20 mouse cellular contexts compared by ENCODE assay signal in genomic region chr5:90067817-90068216, GRCm38 (mm10).
A peak's percentile ranks its signal among the peaks of the same experiment; 100 is the strongest.
DNase-seq lines count a peak whose midpoint lies in the region; ATAC-seq and TF ChIP-seq lines count a peak whose summit lies in the region.
"Had no signal": no experiment of that assay in that cellular context is flagged by ENCODE, and none has a peak within 500 bp of the region (broad histone marks: within the 10 kb centered on the region; RNA-seq: fewer than 3 reads in every experiment).

No protein-coding gene starts in this region.

- H3K4me1 ChIP-seq in forebrain, embryonic 14.5 days (ENCODE audit: control insufficient read depth, insufficient read depth, low read length): peaks cover 14% of the 10 kb centered on the region
- no peaks in the 10 kb centered on the region for H3K4me1 ChIP-seq in forebrain, embryonic 11.5 days (replicated peaks; ENCODE audit: control insufficient read depth, insufficient read depth, low read length)
- 0 out of 2 replicates have a peak, but pooled peaks cover 3% of the 10 kb centered on the region for H3K4me1 ChIP-seq in lung, embryonic 14.5 days (ENCODE audit: insufficient read depth)
- 0 out of 2 replicates have a peak, but pooled peaks cover 3% of the 10 kb centered on the region for H3K4me1 ChIP-seq in midbrain, embryonic 13.5 days (replicated peaks)
- no peaks in the 10 kb centered on the region for H3K4me1 ChIP-seq in midbrain, embryonic 15.5 days
- H3K4me1 ChIP-seq in forebrain, embryonic 15.5 days: peaks cover 31% of the 10 kb centered on the region
- H3K4me1 ChIP-seq: embryonic facial prominence, embryonic 12.5 days; hindbrain, embryonic 12.5 days; intestine, embryonic 15.5 days had no signal

- TF ChIP-seq CTCF in lung, embryonic 14.5 days (IDR thresholded peaks at IDR 0.05; ENCODE audit: low read depth): no peak

- WGBS in forebrain, embryonic 14.5 days: 25% methylated on average over 7 of the region's 7 CpGs
- 75% methylated on average over 7 of the region's 7 CpGs for WGBS in forebrain, embryonic 11.5 days
- WGBS in lung, embryonic 14.5 days: 30% methylated on average over 7 of the region's 7 CpGs
- 66% methylated on average over 7 of the region's 7 CpGs for WGBS in midbrain, embryonic 13.5 days
- WGBS in midbrain, embryonic 15.5 days: 47% methylated on average over 7 of the region's 7 CpGs
- 18% methylated on average over 7 of the region's 7 CpGs for WGBS in forebrain, embryonic 15.5 days

- H3K27me3 ChIP-seq in forebrain, embryonic 14.5 days (replicated peaks; ENCODE audit: control insufficient read depth, insufficient read depth, low read length): no peaks in the 10 kb centered on the region
- H3K27me3 ChIP-seq in forebrain, embryonic 11.5 days (ENCODE audit: control insufficient read depth, insufficient read depth, low read length): no peaks in the 10 kb centered on the region
- H3K27me3 ChIP-seq in lung, embryonic 14.5 days (ENCODE audit: insufficient read depth, low read length): no peaks in the 10 kb centered on the region
- no peaks in the 10 kb centered on the region for H3K27me3 ChIP-seq in midbrain, embryonic 13.5 days
- no peaks in the 10 kb centered on the region for H3K27me3 ChIP-seq in midbrain, embryonic 15.5 days (replicated peaks)
- H3K27me3 ChIP-seq in forebrain, embryonic 15.5 days: no peaks in the 10 kb centered on the region
- H3K27me3 ChIP-seq: embryonic facial prominence, embryonic 12.5 days; heart, embryonic 13.5 days; hindbrain, embryonic 12.5 days; intestine, embryonic 15.5 days had no signal

- no peak overlapping the region for H3K9ac ChIP-seq in forebrain, embryonic 14.5 days (ENCODE audit: low read length)
- H3K9ac ChIP-seq in forebrain, embryonic 11.5 days (ENCODE audit: low read length): no peak overlapping the region
- H3K9ac ChIP-seq in lung, embryonic 14.5 days: no peak overlapping the region
- H3K9ac ChIP-seq in midbrain, embryonic 13.5 days (replicated peaks): no peak overlapping the region
- no peak overlapping the region for H3K9ac ChIP-seq in midbrain, embryonic 15.5 days
- H3K9ac ChIP-seq in forebrain, embryonic 15.5 days (replicated peaks): no peak overlapping the region
- H3K9ac ChIP-seq: embryonic facial prominence, embryonic 12.5 days; heart, embryonic 13.5 days; hindbrain, embryonic 12.5 days; intestine, embryonic 15.5 days had no signal

- H3K4me2 ChIP-seq in forebrain, embryonic 14.5 days (ENCODE audit: low read length): no peak overlapping the region
- no peak overlapping the region for H3K4me2 ChIP-seq in forebrain, embryonic 11.5 days (ENCODE audit: low read depth, low read length, severe bottlenecking)
- H3K4me2 ChIP-seq in lung, embryonic 14.5 days: no peak overlapping the region
- no peak overlapping the region for H3K4me2 ChIP-seq in midbrain, embryonic 13.5 days (replicated peaks)
- H3K4me2 ChIP-seq in midbrain, embryonic 15.5 days: no peak overlapping the region
- H3K4me2 ChIP-seq in forebrain, embryonic 15.5 days (replicated peaks): no peak overlapping the region
- H3K4me2 ChIP-seq: embryonic facial prominence, embryonic 12.5 days; heart, embryonic 13.5 days; hindbrain, embryonic 12.5 days; intestine, embryonic 15.5 days had no signal

- H3K27ac ChIP-seq in forebrain, embryonic 14.5 days (ENCODE audit: low read depth, low read length): peak overlapping the region; percentile 52; the same call in 1 of the 2 replicates
- H3K27ac ChIP-seq in forebrain, embryonic 11.5 days (ENCODE audit: low read depth, low read length): no peak overlapping the region
- H3K27ac ChIP-seq in lung, embryonic 14.5 days (ENCODE audit: low read depth): no peak overlapping the region
- no peak overlapping the region for H3K27ac ChIP-seq in midbrain, embryonic 13.5 days
- no peak overlapping the region for H3K27ac ChIP-seq in midbrain, embryonic 15.5 days
- H3K27ac ChIP-seq in forebrain, embryonic 15.5 days (replicated peaks): peak overlapping the region; percentile 41
- H3K27ac ChIP-seq: embryonic facial prominence, embryonic 12.5 days; heart, embryonic 13.5 days; hindbrain, embryonic 12.5 days; intestine, embryonic 15.5 days had no signal

- H3K4me3 ChIP-seq in forebrain, embryonic 14.5 days (ENCODE audit: low read depth, low read length): no peak overlapping the region
- H3K4me3 ChIP-seq in forebrain, embryonic 11.5 days (ENCODE audit: low read depth, low read length): no peak overlapping the region
- H3K4me3 ChIP-seq in lung, embryonic 14.5 days (ENCODE audit: low read depth, low read length): no peak overlapping the region
- no peak overlapping the region for H3K4me3 ChIP-seq in midbrain, embryonic 13.5 days (replicated peaks)
- no peak overlapping the region for H3K4me3 ChIP-seq in midbrain, embryonic 15.5 days
- H3K4me3 ChIP-seq in forebrain, embryonic 15.5 days: no peak overlapping the region
- H3K4me3 ChIP-seq: embryonic facial prominence, embryonic 12.5 days; heart, embryonic 13.5 days; hindbrain, embryonic 12.5 days; intestine, embryonic 15.5 days had no signal

- peak; percentile 87 for DNase-seq in forebrain, embryonic 14.5 days (ENCODE audit: low spot score)
- no peak for DNase-seq in forebrain, embryonic 11.5 days (ENCODE audit: low spot score)
- DNase-seq in lung, embryonic 14.5 days: peak; percentile 71
- no peak for DNase-seq in lung, postnatal 14 days
- DNase-seq in B cell, adult 2 months: no peak
- DNase-seq: adrenal gland, adult 2 months; adrenal gland, postnatal 25 days; cerebellum, adult 11-12 months; cerebellum, adult 9-10 months; cerebellum, postnatal 25 days; gastrocnemius, postnatal 36 days; heart, adult 11 months; heart, postnatal 4 days had no signal

- H3K36me3 ChIP-seq in forebrain, embryonic 14.5 days (ENCODE audit: control insufficient read depth, insufficient read depth, low read length): no peaks in the 10 kb centered on the region
- no peaks in the 10 kb centered on the region for H3K36me3 ChIP-seq in forebrain, embryonic 11.5 days (ENCODE audit: control insufficient read depth, insufficient read depth, low read length)
- no peaks in the 10 kb centered on the region for H3K36me3 ChIP-seq in lung, embryonic 14.5 days (ENCODE audit: insufficient read depth)
- H3K36me3 ChIP-seq in midbrain, embryonic 13.5 days: no peaks in the 10 kb centered on the region
- H3K36me3 ChIP-seq in midbrain, embryonic 15.5 days (replicated peaks): no peaks in the 10 kb centered on the region
- no peaks in the 10 kb centered on the region for H3K36me3 ChIP-seq in forebrain, embryonic 15.5 days
- H3K36me3 ChIP-seq: embryonic facial prominence, embryonic 12.5 days; heart, embryonic 13.5 days; hindbrain, embryonic 12.5 days; intestine, embryonic 15.5 days had no signal

- no peaks in the 10 kb centered on the region for H3K9me3 ChIP-seq in forebrain, embryonic 14.5 days (replicated peaks; ENCODE audit: control insufficient read depth, low read length)
- no peaks in the 10 kb centered on the region for H3K9me3 ChIP-seq in forebrain, embryonic 11.5 days (ENCODE audit: control insufficient read depth, low read length)
- no peaks in the 10 kb centered on the region for H3K9me3 ChIP-seq in lung, embryonic 14.5 days (ENCODE audit: low read depth, low read length)
- no peaks in the 10 kb centered on the region for H3K9me3 ChIP-seq in midbrain, embryonic 13.5 days
- H3K9me3 ChIP-seq in midbrain, embryonic 15.5 days: no peaks in the 10 kb centered on the region
- no peaks in the 10 kb centered on the region for H3K9me3 ChIP-seq in forebrain, embryonic 15.5 days
- H3K9me3 ChIP-seq: embryonic facial prominence, embryonic 12.5 days; heart, embryonic 13.5 days; hindbrain, embryonic 12.5 days; intestine, embryonic 15.5 days had no signal

- ATAC-seq in forebrain, embryonic 14.5 days: peak; percentile 66
- ATAC-seq in forebrain, embryonic 11.5 days (replicated peaks; ENCODE audit: low FRiP score): no peak
- peak; percentile 69; the same call in 1 of the 2 replicates for ATAC-seq in lung, embryonic 14.5 days (ENCODE audit: insufficient read depth)
- ATAC-seq in midbrain, embryonic 13.5 days: peak; percentile 30; the same call in 1 of the 2 replicates
- ATAC-seq in midbrain, embryonic 15.5 days (replicated peaks): no peak
- peak; percentile 72 for ATAC-seq in forebrain, embryonic 15.5 days (replicated peaks)
- ATAC-seq: intestine, embryonic 15.5 days had no signal

Comparison
In these comparisons a context has a peak if more than half of its experiments do, and no peak if none do; other contexts are left out.
1. ATAC-seq: peak in forebrain, embryonic 14.5 days (single experiment), lung, embryonic 14.5 days (single experiment), midbrain, embryonic 13.5 days (single experiment) and forebrain, embryonic 15.5 days (single experiment); none in forebrain, embryonic 11.5 days (single experiment) and midbrain, embryonic 15.5 days (single experiment).
2. DNase-seq: peak in forebrain, embryonic 14.5 days (single experiment) and lung, embryonic 14.5 days (single experiment); none in forebrain, embryonic 11.5 days (single experiment), lung, postnatal 14 days (single experiment) and B cell, adult 2 months (0 of 2).
3. H3K27ac ChIP-seq: peak in forebrain, embryonic 14.5 days (single experiment) and forebrain, embryonic 15.5 days (single experiment); none in forebrain, embryonic 11.5 days (single experiment), lung, embryonic 14.5 days (single experiment), midbrain, embryonic 13.5 days (single experiment) and midbrain, embryonic 15.5 days (single experiment).